Mouse (Mus musculus): ENCODE results near the gene Gabbr2.

Gabbr2 gene

DNA sequence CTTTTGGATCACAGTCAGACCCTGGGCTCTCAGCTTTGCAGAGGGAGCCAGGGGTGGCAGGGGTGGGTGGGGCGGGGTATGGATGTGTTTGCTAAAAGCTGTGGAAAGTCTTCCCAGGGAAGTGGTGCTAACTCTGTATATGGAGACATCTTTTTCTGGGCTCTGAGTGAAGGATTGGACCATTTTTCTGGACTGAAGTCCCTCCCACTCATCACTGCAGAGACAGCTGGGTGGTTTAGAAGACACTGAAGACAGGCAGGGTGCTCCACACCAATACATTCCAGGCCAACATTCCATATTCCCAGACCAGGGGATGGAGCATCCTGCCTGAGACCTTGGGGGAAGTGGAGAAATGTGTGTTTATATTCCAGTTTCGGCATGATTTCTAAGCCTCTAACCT, 125.6 kb downstream of the Gabbr2 start:
- no peak for DNase-seq (ENCODE audit: low read depth, low spot score)

DNA sequence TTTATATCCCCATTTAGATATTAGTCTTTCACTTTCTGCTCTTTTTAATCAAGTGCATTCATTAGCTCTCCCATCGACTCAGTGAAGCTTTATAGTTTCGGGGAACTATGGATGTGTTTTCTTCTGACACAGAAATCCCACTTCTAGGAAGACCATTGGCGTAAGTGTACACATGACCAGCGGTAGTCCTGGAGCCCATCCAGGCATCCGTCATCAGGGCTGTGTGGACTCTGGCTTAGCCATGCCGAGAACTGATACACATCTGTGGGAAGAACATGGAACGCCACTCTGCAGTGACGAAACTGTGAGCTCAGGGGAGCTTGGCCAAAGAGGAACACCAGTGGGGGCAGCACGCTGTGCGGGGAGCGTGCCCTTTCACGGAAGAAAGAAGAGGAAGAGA, 128.0 kb downstream of the Gabbr2 start:
- no peak for DNase-seq (ENCODE audit: low read depth, low spot score)

DNA sequence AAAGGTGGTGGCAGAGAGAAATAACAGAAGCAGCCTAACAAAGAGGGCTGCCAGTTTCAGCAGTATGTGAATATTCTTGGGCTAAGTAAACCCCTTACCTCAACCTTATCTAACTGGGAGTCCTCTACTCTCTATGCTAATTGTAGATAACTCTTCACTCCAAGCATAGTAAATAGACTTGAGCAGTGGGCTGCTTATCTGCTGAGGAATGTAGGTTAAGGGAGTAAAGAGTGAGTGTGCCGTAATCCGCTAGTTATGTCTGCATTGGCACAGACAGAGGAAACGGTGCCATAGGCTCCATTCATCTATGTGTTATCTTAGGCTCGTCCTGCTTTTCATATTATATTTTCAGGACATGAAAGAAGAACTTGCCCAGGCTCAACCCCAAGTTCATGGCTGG, 129.0 kb downstream of the Gabbr2 start:
- DNase-seq (ENCODE audit: low read depth, low spot score): no peak

DNA sequence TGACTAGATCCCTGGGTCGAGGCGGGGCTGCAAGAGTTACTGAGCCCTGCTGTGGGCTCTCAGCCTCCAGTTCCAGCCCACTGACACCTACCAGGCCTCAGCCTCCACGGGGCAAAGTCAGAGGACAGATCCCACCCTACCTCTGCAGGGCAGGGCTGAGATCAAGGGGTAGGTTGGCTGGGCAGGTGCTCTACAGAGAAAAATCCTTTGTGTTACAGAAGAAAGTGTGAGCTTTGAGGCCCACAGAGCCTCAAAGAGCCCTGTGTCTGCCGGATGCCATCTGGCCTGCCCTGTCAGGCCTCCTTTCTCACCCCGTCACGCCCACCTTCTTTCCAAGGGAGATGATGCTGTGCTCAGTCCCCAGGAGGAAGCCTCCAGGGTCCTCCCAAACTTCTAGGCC, 131.1 kb downstream of the Gabbr2 start:
- no peak for DNase-seq (ENCODE audit: low read depth, low spot score)

DNA sequence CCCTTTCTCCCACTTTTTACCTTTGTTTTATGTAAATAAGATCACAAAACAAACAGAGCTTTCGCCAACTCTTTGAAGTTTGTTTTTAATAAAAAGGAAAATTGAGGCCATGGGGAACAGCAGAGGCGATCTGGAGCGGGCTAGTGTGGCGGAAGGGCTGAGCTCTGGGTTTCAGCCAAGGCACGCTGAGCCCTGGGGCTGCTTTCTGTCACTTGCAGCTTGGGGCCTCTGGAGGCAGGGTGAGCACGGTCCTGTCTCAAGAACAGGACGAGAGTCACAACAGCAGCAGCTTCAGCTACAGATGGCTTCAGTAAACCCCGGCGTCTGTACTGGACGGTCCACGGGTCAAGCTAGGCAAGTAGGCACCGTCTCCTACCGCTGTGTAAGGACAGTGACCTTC, 132.8 kb downstream of the Gabbr2 start:
- no peak for DNase-seq (ENCODE audit: low read depth, low spot score)

DNA sequence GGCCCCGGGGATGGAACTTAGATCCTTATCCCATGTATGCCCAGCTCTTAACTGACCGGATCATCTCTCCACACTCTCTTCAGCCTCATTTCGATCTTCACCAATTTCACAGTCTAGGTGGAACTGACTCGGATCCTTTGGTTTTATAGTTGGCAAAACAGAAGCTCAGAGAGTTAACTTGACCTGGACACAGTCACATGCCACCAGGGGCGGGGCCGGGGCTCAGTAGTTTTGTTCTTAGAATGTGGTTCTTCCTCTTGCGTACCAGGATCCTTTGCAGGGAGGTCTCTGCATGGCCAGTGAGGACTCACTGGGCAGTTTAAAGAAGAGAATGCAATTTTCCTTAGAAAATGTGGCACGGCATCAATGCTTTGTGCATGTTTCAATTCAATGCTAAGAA, 135.5 kb downstream of the Gabbr2 start:
- DNase-seq (ENCODE audit: low read depth, low spot score): no peak

DNA sequence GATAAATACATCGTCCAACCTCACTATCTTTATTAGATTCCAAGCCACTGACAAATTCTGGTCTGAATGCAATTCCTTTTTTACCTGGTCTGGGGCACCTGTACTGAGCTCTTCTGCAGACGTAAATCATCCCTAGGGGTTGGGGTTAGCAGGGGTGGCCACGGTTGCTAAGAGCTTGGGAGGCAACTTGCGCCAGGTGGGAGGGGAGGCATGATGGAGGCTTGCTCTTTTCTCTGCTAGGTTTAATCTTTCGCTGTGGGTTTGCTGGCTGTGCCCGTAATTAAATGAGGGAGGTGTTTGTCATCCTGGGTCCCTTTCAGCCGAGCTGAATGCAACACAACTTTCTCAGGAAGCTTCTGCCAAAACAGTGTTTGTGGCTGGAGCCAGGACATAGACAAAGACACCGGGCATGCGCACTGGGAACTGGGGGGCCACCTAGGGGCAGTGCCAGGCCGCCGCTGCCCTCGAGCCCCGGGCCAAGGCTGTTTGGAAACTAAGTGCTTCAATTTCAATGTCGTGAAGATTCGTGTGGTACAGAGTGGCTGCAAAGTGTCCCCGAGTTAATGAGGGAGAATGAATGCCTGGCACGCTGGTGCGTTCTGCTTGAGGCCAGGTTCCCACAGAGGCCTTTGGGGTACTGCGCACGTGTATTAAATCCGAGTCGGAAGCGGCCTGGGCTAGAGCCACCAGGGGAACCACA, 136.8 kb downstream of the Gabbr2 start:
- DNase-seq (ENCODE audit: low read depth, low spot score): no peak

DNA sequence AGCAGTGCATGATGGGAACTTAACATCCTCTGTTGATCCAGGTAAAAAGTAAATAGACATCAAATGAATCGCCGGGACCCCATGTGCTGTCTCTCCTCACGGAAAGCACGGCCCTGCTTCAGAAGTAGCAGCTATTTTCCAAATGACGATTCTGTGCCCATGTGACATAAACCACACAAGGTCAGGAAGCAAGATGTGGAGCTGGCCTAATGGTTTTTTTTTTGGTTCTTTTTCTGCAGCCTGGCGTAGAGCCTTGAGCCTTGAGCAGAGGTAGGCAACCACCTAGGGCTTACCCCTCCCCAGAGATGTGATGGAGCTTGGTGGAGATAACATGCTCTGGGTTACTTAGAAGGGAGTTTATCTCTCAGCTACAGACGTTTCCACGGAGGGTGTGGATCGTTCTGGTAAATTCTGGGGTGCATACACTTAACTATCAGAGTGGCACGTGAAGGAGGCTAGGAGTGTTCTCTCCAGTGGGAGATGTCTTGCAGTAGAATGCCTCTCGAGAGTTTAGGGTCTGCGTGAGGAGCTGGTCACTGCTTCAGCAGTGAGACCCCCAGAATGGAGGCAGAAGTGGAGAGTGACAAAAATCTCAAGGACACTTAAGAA, 137.7 kb downstream of the Gabbr2 start:
- no peak for DNase-seq (ENCODE audit: low read depth, low spot score)

DNA sequence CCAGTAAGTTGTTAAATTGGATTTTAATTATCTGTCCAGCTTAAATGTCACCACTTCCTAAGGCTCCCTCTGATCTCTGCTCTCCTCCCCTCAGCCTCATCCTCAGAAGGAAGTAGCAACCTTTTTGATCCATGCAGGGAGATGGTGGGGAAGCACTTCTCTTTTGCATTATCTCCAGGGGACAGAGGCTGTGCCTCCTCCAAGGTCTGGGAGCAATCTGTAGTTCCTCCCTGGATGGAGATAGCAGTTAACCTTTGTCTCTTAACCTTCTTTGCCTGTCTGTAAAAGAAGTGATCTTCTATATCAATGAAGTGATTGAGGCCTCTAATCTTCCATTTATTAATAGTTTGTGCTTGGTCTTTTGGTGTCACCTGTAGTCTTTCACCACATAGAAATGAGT, 143.9 kb downstream of the Gabbr2 start:
- no peak for DNase-seq (ENCODE audit: low read depth, low spot score)

DNA sequence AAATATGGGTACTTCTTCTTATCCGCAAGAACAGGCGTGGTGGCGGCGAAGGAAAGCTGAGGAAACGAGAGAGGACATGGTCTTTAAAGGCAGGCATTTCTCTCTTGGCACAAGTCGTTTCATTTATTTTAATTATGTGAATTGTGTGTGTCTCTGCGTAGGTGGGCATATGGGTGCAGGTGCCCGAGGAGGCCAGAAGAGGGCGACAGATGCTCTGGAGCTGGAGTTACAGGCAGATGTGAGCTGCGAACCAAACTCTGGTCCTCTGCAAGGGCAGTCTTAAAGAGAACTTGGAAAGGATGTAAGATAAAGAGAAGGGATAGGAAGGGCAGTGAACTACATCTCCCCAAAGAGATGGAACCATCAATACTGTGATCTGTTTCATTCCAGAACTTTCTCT, 145.3 kb downstream of the Gabbr2 start:
- no peak for DNase-seq (ENCODE audit: low read depth, low spot score)

DNA sequence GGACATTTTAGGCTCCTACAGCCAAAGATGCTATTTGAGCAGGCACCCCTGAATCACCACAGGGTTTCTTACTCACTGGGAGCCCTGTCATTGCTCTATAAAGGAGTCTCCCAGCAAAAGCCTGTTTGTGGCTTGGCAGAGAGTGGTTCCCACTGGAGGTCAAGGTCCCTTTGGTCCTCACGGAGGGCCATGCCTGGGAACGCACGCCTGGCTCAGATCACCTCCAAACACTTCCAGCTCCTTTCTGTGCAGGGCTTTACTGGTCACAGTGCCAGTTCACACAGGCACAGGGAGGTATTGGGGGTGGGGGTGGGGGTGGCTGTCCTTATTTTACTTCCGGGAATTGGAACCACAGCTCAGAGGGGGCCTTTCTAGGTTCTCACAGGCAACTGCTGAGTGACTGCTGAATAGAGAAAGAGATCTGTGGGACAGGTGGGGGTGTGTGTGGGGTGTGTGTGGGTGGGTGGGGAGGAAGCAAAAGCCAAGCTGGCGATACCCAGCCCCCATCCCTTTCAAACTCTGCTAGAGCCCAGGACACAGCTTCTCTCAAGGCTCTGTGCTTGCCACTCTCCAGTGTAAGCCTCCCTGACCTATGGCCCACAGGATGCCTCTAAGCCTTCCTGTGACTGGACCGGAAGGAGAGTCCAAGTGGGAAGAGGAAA, 146.6 kb downstream of the Gabbr2 start:
- no peak for DNase-seq (ENCODE audit: low read depth, low spot score)

DNA sequence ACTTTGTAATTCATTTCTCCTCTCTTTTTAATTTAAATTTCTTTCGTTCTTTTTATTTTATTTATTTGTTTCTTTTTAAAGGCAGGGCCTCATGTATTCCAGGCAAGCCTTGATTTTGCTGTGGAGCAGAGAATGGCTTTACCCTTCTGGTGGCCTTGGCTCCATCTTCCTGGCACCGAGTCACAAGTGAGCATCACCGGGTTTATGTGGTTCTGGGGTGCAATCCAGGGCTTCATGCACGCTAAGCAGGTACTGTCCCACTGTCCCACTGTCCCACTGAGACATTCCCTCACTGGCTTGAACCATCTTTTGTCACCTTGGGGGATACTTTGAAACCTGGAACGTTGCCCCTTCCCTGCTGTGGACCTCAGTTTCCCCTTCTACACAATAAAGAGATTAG, 147.1 kb downstream of the Gabbr2 start:
- no peak for DNase-seq (ENCODE audit: low read depth, low spot score)

DNA sequence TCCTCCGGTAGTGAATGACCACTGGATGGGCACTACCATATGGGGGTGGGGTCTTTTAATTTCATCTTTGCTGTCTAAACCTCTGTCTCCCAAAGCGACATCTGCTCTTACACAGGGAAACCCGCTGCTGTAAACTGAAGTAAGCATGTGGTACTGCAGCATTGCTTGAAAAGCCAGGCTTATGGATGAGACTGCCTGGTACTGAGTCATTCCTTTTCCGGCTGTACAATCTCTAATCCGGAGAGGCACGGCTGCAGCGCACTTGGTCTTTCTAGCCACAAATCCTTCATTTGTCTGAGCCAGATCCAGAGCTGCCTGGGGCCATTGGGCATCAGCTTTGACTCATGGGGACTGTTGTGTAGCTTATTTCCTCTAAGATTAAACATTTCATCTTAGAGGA, 149.1 kb downstream of the Gabbr2 start:
- DNase-seq (ENCODE audit: low read depth, low spot score): no peak

DNA sequence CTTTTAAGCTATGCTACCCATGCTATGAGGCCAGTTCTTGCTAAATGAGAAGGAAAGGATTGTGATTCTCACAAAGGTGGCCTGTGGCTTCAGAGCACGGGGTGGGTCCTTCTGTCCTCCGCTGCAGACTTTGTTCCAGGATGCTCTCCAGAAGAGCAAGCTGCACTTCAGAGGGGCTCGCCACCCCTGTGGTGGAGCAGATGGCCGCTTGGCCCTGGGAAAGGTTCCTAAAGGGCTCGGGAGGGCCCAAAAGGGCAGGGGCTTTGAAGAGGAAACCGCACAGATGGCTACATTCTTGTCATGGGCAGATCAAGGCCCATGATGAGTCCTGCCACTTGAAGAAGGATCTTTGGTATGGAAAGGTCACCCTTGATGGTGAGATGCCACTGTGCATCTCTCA, 151.5 kb downstream of the Gabbr2 start:
- DNase-seq (ENCODE audit: low read depth, low spot score): no peak

DNA sequence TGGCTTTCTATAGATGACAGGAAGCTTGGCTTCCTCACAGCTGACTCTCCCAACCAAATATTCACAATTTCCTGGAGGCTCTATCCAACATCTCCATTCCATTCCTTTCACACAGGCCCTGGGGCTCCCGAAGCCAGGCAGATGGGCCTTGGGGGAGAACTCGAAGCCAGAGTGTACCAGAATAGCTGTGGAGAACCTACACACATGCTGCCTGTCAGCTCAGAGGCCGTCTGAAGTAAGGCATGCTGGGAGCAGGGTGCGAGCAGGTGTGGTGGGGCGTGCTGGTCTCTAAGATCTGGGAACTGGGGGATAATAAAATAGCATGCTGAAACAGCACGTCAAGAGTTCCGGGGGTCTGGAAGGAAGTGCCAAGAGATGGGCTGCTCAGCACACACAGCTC, 154.3 kb downstream of the Gabbr2 start:
- DNase-seq (ENCODE audit: low read depth, low spot score): no peak

DNA sequence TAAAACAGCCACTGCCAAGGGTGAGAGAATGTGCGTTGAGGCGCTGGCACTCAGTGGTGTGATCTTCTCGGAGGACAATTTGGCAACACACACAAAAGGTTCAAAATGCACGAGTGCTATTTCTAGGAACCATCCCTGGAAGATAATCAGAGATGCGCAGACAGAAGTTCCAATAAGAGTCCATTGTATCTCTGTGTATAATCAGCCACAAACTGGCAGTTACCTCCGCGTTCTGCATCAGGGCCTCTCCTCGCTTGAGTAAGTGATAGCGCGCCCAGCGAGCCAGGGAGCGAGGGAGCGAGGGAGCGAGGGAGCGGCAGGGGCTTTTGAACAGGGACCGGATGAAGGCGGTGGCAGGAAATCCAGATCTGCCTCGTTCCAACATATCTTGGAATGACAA, 155.6 kb downstream of the Gabbr2 start:
- DNase-seq (ENCODE audit: low read depth, low spot score): no peak

DNA sequence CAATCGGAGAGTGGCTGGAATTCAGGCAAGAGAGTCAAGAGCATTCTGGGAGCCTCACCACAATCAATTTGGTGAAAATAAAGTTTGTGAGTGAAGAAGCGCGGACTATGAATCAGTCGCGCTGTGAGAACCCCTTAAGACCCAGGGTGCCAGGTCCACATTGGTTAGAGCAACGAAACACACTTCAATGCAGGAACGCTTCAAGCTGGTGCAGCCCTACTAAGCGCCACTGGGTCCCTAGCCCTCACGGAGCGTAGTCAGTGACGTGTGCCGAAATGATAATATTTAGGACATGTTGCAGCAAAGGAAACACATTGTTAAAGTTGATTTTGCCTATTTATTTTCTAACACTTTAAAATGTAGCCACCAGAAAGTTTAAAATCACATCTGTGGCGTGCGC, 156.6 kb downstream of the Gabbr2 start:
- DNase-seq (ENCODE audit: low read depth, low spot score): no peak

DNA sequence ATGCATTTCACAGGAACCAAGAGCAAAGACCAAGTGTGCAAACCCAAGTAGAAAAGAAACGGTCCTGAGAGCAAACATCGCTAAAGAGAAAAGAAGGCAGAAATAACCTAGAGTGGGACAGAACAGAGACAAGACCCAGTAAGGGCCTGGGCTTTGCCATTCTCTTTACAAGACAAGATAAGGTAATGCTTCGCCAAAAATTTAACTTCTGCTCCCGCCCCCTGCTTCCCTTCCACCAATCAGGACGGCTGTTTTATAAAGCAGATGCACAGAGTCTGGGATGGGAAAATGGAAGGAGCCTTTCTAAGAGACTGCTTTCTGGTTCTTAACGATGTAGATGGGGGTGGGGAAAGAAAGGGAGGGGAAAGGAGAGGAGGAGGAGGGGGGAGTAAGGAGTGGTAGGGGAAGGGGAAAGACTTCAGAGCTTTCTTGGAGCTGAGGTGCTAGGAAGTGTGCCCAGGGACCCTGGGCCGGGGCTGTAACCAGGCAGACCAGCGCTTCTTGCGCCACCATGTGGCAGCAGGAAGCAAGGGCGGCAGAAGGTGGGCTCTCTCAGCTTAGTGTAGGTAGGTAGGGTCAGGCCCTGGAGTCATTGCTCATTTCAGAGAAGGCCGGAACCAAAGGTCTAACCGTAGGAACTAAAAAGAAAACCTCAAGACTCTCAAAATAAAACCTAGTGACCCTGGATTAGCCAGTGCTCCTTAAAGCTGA, 158.7 kb downstream of the Gabbr2 start:
- DNase-seq (ENCODE audit: low read depth, low spot score): peak; percentile 37

DNA sequence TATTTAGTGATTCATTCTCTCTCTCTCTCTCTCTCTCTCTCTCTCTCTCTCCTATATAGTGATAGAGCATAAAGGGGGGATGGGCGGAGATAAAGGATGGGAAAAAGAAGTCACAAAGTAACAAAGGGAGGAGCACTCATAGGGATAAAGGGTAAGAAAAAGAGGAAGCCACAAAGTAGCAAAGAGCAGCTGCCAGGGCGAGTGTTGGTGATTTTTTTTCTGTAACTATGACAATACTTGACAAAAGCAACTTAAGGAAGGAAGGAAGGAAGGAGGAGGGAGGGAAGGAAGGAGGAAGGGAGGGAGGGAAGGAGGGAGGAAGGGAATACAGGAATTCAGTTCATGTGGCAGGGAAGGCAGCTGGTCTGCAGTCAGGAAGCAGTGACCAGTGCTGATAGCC, 162.0 kb downstream of the Gabbr2 start:
- no peak for DNase-seq (ENCODE audit: low read depth, low spot score)

DNA sequence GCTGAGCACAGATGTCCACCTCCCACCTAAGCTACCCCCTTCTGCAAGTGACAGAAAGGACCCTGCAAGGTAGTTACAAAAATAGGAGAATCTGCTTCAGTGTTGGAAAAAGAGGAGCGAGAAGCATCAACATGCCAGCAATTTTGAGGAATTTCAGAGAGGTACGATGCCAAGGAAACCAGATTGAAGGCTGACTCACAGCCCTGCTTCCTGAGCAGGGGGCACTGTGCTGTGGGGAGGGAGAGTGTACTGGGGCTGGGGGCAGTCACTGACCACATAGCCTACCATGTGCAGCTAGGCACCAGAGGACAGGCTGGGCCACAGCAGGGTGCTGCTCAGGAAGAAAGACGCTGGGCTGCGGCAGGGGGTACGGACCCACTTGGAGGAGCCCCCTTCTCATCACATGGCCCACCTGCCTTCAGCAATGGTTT, 163.5 kb downstream of the Gabbr2 start:
- no peak for DNase-seq (ENCODE audit: low read depth, low spot score)

DNA sequence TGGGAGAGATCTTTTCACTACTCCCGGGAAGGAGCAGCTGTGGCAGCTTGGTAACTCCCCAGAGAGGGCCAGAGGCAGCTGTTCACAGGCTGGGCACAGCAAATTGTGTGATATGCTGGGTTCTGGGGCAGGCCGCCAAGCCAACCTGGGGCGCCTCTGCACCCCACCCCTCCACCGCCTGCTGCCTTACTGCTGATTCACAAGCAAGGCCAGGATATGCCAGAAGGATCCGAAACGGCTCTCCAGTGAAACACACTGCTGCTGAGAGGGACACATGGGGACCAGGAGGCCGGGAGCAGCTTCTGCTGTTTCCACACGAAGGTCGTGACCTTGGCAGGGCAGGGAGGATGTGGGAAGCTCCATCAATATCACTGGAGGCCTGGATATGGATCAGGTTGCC, 164.2 kb downstream of the Gabbr2 start:
- DNase-seq (ENCODE audit: low read depth, low spot score): no peak

DNA sequence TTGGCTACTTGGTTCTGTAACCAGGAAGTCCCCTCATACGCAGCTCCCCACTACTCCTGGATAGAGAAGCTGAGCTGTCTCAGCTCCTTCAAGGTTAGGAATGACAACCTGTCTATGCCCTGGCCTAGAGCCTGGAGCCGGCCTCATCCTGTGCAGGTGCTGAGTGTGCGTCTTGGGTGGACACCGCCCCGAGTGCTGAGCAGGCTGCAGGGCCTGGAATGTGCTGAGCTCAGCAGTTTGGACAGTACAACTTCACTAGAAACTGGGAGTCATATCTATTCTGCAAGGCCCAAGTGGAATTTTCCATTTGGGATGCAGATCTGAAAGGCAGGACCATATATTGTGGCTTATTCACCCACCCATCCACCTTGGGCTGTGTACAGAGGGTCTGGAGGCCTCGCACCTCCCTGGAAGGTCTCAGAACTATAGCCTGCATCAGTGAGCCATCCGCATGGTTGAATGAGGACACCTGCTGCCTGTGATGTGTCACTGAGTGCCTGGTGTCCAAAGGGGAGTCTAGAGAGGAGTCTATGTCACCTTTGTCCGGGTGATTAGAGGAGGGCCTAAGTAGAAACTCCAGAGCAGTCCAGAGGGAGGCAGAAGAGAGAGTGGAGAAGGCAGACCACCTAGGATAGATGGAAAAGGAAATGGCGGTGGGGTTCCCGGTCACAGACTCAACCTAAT, 165.7 kb downstream of the Gabbr2 start:
- DNase-seq (ENCODE audit: low read depth, low spot score): no peak
